Mouse (Mus musculus) lung, postnatal 0 days (tissue): ENCODE measurements around the gene Neurl1b.

Experiments
- CTCF ChIP-seq: IDR thresholded peaks from 2 replicates; pipeline ENCODE4 v1.5.1; 2016; ENCODE audit warnings: antibody characterized with exemption, mild to moderate bottlenecking
- EP300 ChIP-seq: IDR thresholded peaks from 2 replicates; pipeline ENCODE4 v1.6.1; 2016; ENCODE audit warnings: antibody characterized with exemption, mild to moderate bottlenecking, control low read depth

GRCm38 (mm10) chr17:26487266-26487665 lies 72.6 kb downstream of the Neurl1b start:
- no peak for TF ChIP-seq CTCF
- no peak for TF ChIP-seq EP300
